Mouse (Mus musculus): ENCODE measurements at regions not wholly inside any gene's neighbourhood (a gene's known extent, or its start where the extent isn't known, plus 50 kb on each side); places are given as distances from the start of the nearest gene placed in this dataset.
A peak's percentile ranks its signal among the peaks of the same experiment; 100 is the strongest.

DNA sequence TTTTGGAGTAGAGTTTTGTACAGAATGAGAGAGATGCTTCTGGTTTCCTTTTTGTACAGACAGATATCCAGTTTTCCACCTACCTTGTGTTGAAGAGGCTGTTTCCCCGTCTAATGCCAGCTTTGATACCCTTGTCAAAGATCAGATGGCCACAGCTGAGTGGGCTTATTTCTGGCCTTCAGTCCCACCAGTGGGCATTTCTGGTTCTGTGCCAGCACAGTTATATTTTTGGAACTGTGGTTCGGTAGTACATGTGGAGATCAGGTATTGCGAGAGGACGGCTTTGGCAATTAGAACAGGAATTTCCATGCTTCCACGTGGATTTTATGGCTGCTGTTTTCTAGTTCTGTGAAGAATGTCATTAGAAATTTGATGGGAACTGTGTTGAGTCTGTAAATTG lies 302.5 kb upstream of the Cxcr4 start:
- Histone ChIP-seq H3K4me1 (ENCODE audit: control insufficient read depth, insufficient read depth, low read depth, low read length) (no peaks in the 10 kb centered on the region), H3K36me3 (ENCODE audit: control insufficient read depth, insufficient read depth, low read length) (no peaks in the 10 kb centered on the region), H3K4me3 (ENCODE audit: low read length) (no peak overlapping the region), H3K27me3 (replicated peaks; ENCODE audit: control insufficient read depth, insufficient read depth, low read length) (no peaks in the 10 kb centered on the region), H3K9me3 (ENCODE audit: control insufficient read depth, low read length) (no peaks in the 10 kb centered on the region), H3K4me2 (ENCODE audit: low read length) (no peak overlapping the region), H3K27ac (ENCODE audit: low read depth, low read length) (no peak overlapping the region), H3K9ac (ENCODE audit: low read depth, low read length) (no peak overlapping the region)
- ATAC-seq: no peak
- WGBS: 81% methylated on average over 5 of the region's 5 CpGs

DNA sequence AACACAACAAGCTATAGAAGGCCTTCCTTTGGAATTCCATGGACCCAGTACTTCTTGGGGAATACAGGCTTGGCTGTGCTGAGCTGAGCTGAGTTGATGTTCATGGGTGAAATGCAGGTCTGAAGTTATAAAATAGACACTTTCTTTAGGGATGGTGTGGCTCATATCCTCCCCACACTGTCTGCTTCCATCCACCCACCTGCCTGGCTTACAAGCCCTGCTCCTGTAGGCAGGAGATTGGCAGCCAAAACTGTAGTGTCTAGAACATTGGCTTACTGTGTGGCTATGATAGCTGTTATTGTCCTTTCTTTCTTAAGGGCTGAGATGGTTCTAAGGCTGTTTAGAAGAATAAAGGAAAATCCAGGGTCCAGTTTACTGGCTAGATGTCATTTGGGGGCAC lies 286.2 kb upstream of the Cxcr4 start:
- H3K4me3 ChIP-seq (ENCODE audit: low read length): no peak overlapping the region
- no peaks in the 10 kb centered on the region for H3K36me3 ChIP-seq (ENCODE audit: control insufficient read depth, insufficient read depth, low read length)
- no peak for ATAC-seq
- H3K4me1 ChIP-seq (ENCODE audit: control insufficient read depth, insufficient read depth, low read depth, low read length): no peaks in the 10 kb centered on the region
- H3K9ac ChIP-seq (ENCODE audit: low read depth, low read length): no peak overlapping the region
- no peaks in the 10 kb centered on the region for H3K9me3 ChIP-seq (ENCODE audit: control insufficient read depth, low read length)
- H3K27me3 ChIP-seq (replicated peaks; ENCODE audit: control insufficient read depth, insufficient read depth, low read length): 0 out of 2 replicates have a peak, but pooled peaks cover 2% of the 10 kb centered on the region
- no peak overlapping the region for H3K4me2 ChIP-seq (ENCODE audit: low read length)
- H3K27ac ChIP-seq (ENCODE audit: low read depth, low read length): no peak overlapping the region

DNA sequence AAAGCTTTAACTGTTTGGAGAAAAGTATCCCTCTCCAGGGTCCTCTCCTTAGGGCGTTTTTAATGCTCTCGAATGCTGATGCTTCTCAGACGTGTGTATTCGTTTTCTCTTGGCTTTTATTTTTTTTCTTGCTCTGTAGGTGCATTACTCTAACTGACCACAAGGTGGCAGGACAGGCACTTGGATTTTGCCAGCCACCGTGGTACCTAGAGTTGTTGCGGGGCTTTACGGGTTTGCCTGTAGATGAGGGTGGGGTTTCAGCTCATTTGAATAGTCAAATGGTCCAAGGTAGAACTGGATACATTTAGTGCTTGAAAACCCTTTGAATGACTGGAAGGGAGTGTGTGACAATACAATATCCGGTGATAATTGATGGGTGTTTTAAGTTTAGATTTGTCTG lies 283.2 kb upstream of the Cxcr4 start:
- no peak overlapping the region for H3K9ac ChIP-seq (ENCODE audit: low read depth, low read length)
- H3K4me1 ChIP-seq (ENCODE audit: control insufficient read depth, insufficient read depth, low read depth, low read length): no peaks in the 10 kb centered on the region
- no peak overlapping the region for H3K27ac ChIP-seq (ENCODE audit: low read depth, low read length)
- H3K27me3 ChIP-seq (replicated peaks; ENCODE audit: control insufficient read depth, insufficient read depth, low read length): peaks cover 2% of the 10 kb centered on the region; the same call in 1 of the 2 replicates
- no peaks in the 10 kb centered on the region for H3K36me3 ChIP-seq (ENCODE audit: control insufficient read depth, insufficient read depth, low read length)
- H3K4me2 ChIP-seq (ENCODE audit: low read length): no peak overlapping the region
- 7% methylated on average over 8 of the region's 8 CpGs for WGBS
- no peaks in the 10 kb centered on the region for H3K9me3 ChIP-seq (ENCODE audit: control insufficient read depth, low read length)
- ATAC-seq: peak; percentile 76
- no peak overlapping the region for H3K4me3 ChIP-seq (ENCODE audit: low read length)

DNA sequence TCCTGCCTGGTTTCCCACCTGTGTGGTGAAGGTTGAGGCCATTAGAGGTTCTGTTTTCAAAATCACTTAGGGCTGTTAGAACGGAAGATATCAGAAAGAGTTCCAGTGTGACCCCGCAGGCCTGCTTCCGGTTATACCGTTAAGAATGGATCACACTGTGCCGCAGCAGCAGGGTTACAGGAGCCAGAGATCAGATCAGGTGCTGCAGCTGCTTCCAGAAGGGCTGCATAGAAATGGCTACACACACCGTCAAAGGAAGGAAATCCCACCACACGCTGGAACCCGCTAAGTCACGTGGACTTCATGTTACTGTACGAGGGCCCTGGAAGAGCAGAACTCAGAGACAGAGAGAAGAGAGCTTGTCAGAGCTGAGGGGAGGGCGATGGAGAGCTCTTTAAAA lies 282.1 kb upstream of the Cxcr4 start:
- ATAC-seq: no peak
- Histone ChIP-seq H3K4me2 (ENCODE audit: low read length) (no peak overlapping the region), H3K27me3 (replicated peaks; ENCODE audit: control insufficient read depth, insufficient read depth, low read length) (peaks cover 2% of the 10 kb centered on the region; the same call in 1 of the 2 replicates), H3K36me3 (ENCODE audit: control insufficient read depth, insufficient read depth, low read length) (no peaks in the 10 kb centered on the region), H3K27ac (ENCODE audit: low read depth, low read length) (no peak overlapping the region), H3K4me1 (ENCODE audit: control insufficient read depth, insufficient read depth, low read depth, low read length) (no peaks in the 10 kb centered on the region), H3K9ac (ENCODE audit: low read depth, low read length) (no peak overlapping the region), H3K4me3 (ENCODE audit: low read length) (no peak overlapping the region), H3K9me3 (ENCODE audit: control insufficient read depth, low read length) (no peaks in the 10 kb centered on the region)
- WGBS: 79% methylated on average over 11 of the region's 11 CpGs

DNA sequence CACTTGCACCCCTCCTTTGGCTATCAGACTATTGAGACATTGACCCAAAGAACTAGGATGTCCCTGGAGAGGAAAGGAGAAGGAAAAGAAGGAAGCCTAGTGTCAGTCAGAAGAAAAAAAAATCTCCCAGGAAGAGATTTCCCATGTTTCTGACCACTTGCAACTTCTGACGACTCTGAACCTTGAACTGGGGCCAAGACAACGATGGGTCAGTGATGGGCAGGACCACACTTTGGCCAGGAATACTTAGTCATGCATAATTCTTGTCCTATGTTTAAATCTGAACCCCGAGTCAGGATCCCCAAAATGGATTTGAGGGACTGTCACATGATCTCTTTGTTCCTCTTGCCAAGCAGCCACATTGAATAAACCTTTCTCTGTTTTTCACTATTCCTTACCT lies 276.7 kb upstream of the Cxcr4 start:
- no peaks in the 10 kb centered on the region for H3K36me3 ChIP-seq (ENCODE audit: control insufficient read depth, insufficient read depth, low read length)
- no peaks in the 10 kb centered on the region for H3K9me3 ChIP-seq (ENCODE audit: control insufficient read depth, low read length)
- no peak overlapping the region for H3K9ac ChIP-seq (ENCODE audit: low read depth, low read length)
- H3K4me3 ChIP-seq (ENCODE audit: low read length): no peak overlapping the region
- 84% methylated on average over 3 of the region's 3 CpGs for WGBS
- no peak overlapping the region for H3K27ac ChIP-seq (ENCODE audit: low read depth, low read length)
- no peak overlapping the region for H3K4me2 ChIP-seq (ENCODE audit: low read length)
- no peaks in the 10 kb centered on the region; the same call in 1 of the 2 replicates for H3K27me3 ChIP-seq (replicated peaks; ENCODE audit: control insufficient read depth, insufficient read depth, low read length)
- H3K4me1 ChIP-seq (ENCODE audit: control insufficient read depth, insufficient read depth, low read depth, low read length): no peaks in the 10 kb centered on the region
- ATAC-seq: no peak

DNA sequence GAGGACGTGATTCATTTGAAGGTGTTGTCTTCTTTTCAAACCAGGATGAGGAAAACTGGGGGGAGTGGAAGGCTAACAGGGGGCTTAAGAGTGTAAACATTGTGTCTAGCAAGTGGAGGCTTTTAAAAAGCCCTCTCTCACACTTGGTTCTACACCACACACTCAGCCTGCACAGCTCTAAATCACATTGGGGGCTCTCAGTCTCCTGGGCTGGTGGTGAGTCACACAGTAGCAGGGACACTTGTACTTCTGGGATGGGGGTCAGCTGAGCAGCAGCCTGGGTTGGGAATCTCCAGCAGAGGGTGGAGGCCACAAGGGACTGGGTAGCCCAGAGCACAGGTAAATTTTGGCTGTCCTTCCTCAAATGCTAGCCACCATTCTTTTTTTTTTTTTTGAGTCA lies 268.4 kb upstream of the Cxcr4 start:
- peaks cover 5% of the 10 kb centered on the region; the same call in 1 of the 2 replicates for H3K4me1 ChIP-seq (ENCODE audit: control insufficient read depth, insufficient read depth, low read depth, low read length)
- H3K36me3 ChIP-seq (ENCODE audit: control insufficient read depth, insufficient read depth, low read length): no peaks in the 10 kb centered on the region
- H3K27ac ChIP-seq (ENCODE audit: low read depth, low read length): no peak overlapping the region
- no peak overlapping the region for H3K4me2 ChIP-seq (ENCODE audit: low read length)
- no peak for ATAC-seq
- WGBS: 21% methylated on average over 1 of the region's 1 CpGs
- no peak overlapping the region for H3K4me3 ChIP-seq (ENCODE audit: low read length)
- no peak overlapping the region for H3K9ac ChIP-seq (ENCODE audit: low read depth, low read length)
- H3K9me3 ChIP-seq (ENCODE audit: control insufficient read depth, low read length): no peaks in the 10 kb centered on the region
- H3K27me3 ChIP-seq (replicated peaks; ENCODE audit: control insufficient read depth, insufficient read depth, low read length): no peaks in the 10 kb centered on the region

DNA sequence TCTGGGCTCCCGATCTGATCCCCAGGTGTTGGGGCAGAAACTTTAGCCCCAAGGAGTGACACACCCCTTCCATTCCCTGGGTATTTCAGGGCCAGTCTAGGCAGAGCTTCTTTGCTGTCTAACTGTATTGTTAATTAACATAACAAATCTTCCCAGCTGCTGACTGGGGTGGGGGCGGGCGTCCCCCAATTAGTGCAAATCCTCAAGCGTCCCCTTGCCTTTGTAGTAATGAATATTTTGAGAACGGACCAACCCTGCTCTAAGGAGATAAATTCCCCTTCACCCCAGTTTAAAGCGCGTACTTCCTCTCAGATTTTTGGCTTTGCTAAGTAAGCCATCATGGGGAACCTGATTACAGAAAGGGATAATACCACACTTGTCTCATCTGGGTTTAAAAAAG lies 268.0 kb upstream of the Cxcr4 start:
- Histone ChIP-seq H3K9ac (ENCODE audit: low read depth, low read length) (no peak overlapping the region), H3K27me3 (replicated peaks; ENCODE audit: control insufficient read depth, insufficient read depth, low read length) (no peaks in the 10 kb centered on the region), H3K4me2 (ENCODE audit: low read length) (no peak overlapping the region), H3K4me1 (ENCODE audit: control insufficient read depth, insufficient read depth, low read depth, low read length) (peaks cover 5% of the 10 kb centered on the region; the same call in 1 of the 2 replicates), H3K36me3 (ENCODE audit: control insufficient read depth, insufficient read depth, low read length) (no peaks in the 10 kb centered on the region), H3K27ac (ENCODE audit: low read depth, low read length) (no peak overlapping the region), H3K9me3 (ENCODE audit: control insufficient read depth, low read length) (no peaks in the 10 kb centered on the region), H3K4me3 (ENCODE audit: low read length) (no peak overlapping the region)
- 14% methylated on average over 7 of the region's 7 CpGs for WGBS
- ATAC-seq: no peak

DNA sequence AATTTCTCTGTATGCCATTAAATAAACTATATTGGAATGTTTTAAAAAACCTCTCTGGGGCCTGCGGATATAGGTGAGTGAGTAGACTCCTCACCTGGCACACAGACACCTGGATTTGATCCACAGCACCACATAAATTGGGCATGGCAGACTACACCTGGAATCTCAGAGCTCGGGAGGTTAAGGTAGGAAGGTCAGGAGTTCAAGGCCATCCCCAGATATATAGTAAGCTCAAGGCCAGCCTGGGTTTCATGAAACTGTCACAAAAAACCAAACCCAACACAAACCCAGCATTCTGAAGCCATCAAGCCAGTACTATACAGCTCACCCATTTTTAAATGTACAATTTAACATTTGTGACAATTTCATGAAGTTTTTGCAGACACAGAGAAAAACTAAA lies 266.6 kb upstream of the Cxcr4 start:
- Histone ChIP-seq H3K4me3 (ENCODE audit: low read length) (no peak overlapping the region), H3K4me1 (ENCODE audit: control insufficient read depth, insufficient read depth, low read depth, low read length) (peaks cover 5% of the 10 kb centered on the region; the same call in 1 of the 2 replicates), H3K9me3 (ENCODE audit: control insufficient read depth, low read length) (no peaks in the 10 kb centered on the region), H3K9ac (ENCODE audit: low read depth, low read length) (no peak overlapping the region), H3K27me3 (replicated peaks; ENCODE audit: control insufficient read depth, insufficient read depth, low read length) (no peaks in the 10 kb centered on the region), H3K36me3 (ENCODE audit: control insufficient read depth, insufficient read depth, low read length) (no peaks in the 10 kb centered on the region), H3K27ac (ENCODE audit: low read depth, low read length) (no peak overlapping the region), H3K4me2 (ENCODE audit: low read length) (no peak overlapping the region)
- WGBS: 91% methylated on average over 2 of the region's 2 CpGs
- ATAC-seq: no peak

DNA sequence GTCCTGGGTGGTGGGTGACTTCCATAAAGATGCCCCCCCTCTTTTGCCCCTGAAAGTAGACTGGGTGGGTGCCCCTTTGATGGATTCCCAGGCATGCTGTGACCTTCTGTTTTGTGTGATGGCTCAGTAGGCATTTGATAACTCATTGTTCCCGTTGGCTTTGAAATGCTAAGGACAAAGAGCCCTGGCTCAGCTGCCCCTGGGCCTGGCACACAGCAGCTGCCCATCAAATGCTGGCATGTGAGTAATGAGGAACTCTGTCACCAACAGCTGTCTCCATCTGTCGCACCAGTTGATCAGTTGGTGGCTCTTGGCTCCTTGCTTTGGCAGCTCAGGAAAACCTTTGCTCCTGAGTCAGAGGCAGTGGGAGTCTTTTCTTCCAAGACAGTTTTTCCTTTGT lies 264.8 kb upstream of the Cxcr4 start:
- Histone ChIP-seq H3K4me1 (ENCODE audit: control insufficient read depth, insufficient read depth, low read depth, low read length) (peaks cover 5% of the 10 kb centered on the region; the same call in 1 of the 2 replicates), H3K9ac (ENCODE audit: low read depth, low read length) (no peak overlapping the region), H3K36me3 (ENCODE audit: control insufficient read depth, insufficient read depth, low read length) (no peaks in the 10 kb centered on the region), H3K4me3 (ENCODE audit: low read length) (no peak overlapping the region), H3K4me2 (ENCODE audit: low read length) (no peak overlapping the region), H3K27ac (ENCODE audit: low read depth, low read length) (no peak overlapping the region), H3K9me3 (ENCODE audit: control insufficient read depth, low read length) (no peaks in the 10 kb centered on the region), H3K27me3 (replicated peaks; ENCODE audit: control insufficient read depth, insufficient read depth, low read length) (no peaks in the 10 kb centered on the region)
- 32% methylated on average over 2 of the region's 2 CpGs for WGBS
- ATAC-seq: peak; percentile 71

DNA sequence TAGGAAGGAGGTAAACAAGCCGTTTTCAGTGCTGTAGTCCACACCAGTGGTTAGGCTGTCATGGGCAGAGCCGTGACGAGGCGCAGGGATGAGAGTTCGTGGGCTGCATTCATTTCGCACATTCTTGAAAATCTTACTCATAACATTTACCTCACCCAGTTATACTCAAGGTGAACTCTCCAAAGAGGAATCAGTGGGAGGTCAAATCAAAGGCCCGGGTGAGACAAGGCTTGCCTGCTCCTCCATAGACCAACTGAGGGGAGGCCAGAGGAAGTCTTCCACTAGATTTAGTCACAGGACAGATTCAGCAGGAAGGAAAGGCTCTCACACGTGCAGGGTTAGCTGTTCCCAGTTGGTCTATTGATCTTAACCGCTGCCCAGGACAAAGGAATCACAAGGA lies 262.6 kb upstream of the Cxcr4 start:
- 52% methylated on average over 9 of the region's 9 CpGs for WGBS
- H3K4me3 ChIP-seq (ENCODE audit: low read length): no peak overlapping the region
- H3K9me3 ChIP-seq (ENCODE audit: control insufficient read depth, low read length): no peaks in the 10 kb centered on the region
- no peaks in the 10 kb centered on the region for H3K27me3 ChIP-seq (replicated peaks; ENCODE audit: control insufficient read depth, insufficient read depth, low read length)
- H3K27ac ChIP-seq (ENCODE audit: low read depth, low read length): no peak overlapping the region
- no peak overlapping the region for H3K4me2 ChIP-seq (ENCODE audit: low read length)
- H3K36me3 ChIP-seq (ENCODE audit: control insufficient read depth, insufficient read depth, low read length): no peaks in the 10 kb centered on the region
- H3K4me1 ChIP-seq (ENCODE audit: control insufficient read depth, insufficient read depth, low read depth, low read length): no peaks in the 10 kb centered on the region
- H3K9ac ChIP-seq (ENCODE audit: low read depth, low read length): no peak overlapping the region
- ATAC-seq: no peak

All from hindbrain, embryonic 16.5 days (tissue).